Mouse (Mus musculus) olfactory bulb, adult 2 months (tissue): ENCODE measurements around the gene Chchd10. TPM values are rescaled to one million over a fixed set of nuclear protein-coding genes. Genes with fewer than 3 reads are reported as not detected.

Experiments
- H3K27ac ChIP-seq: fragments of 200-500 bp; 2 replicates; pipeline ENCODE4 v1.5.1; 2012; ENCODE audit warnings: low read depth, low read length; ENCODE audit not compliant: insufficient read depth
- H3K4me1 ChIP-seq: fragments of 200-500 bp; 2 replicates; pipeline ENCODE4 v1.6.1; 2012; ENCODE audit warnings: low read length; ENCODE audit not compliant: control insufficient read depth, insufficient read depth
- H3K4me3 ChIP-seq: fragments of 200-500 bp; 2 replicates; pipeline ENCODE4 v1.5.1; 2012; ENCODE audit warnings: mild to moderate bottlenecking, low read depth, low read length, moderate library complexity; ENCODE audit not compliant: insufficient read depth
- CTCF ChIP-seq: fragments of 200-500 bp; IDR thresholded peaks from 2 replicates; pipeline ENCODE4 v1.5.1; 2012; ENCODE audit warnings: low read depth, mild to moderate bottlenecking, low read length, moderate library complexity; ENCODE audit not compliant: insufficient read depth
- POLR2A ChIP-seq: fragments of 200-500 bp; IDR thresholded peaks from 2 replicates; pipeline ENCODE4 v1.6.1; 2012; ENCODE audit warnings: mild to moderate bottlenecking, low read depth, low read length, moderate library complexity; ENCODE audit not compliant: insufficient read depth
- WGBS: fragments of 180-500 bp; shearing (Covaris S2); methylation state at CpG from one replicate; pipeline ENCODE4 v1.1.7; 2018; 5-methylcytosine and 5-hydroxymethylcytosine counted together
- polyA plus RNA-seq: library from polyadenylated mRNA; stranded (reverse); fragments of >200 nt; gene quantifications from 2 replicates; pipeline ENCODE4 v1.2.4, GENCODE M21; 2012; ENCODE audit warnings: low replicate concordance; ENCODE audit not compliant: missing spikeins, insufficient read depth, insufficient read length

Gene Chchd10
- polyA plus RNA-seq, 1 experiment, result not detected

GRCm38 (mm10) chr10:75975216-75975615, 42.3 kb downstream of the Chchd10 start:
- Histone ChIP-seq H3K4me1 (no peaks in the 10 kb centered on the region), H3K4me3 (no peak overlapping the region)
- 77% methylated on average over 5 of the region's 5 CpGs for WGBS

GRCm38 (mm10) chr10:75978119-75978834, 45.3 kb downstream of the Chchd10 start:
- 44% methylated on average over 10 of the region's 10 CpGs for WGBS
- Histone ChIP-seq H3K4me1 (no peaks in the 10 kb centered on the region), H3K4me3 (no peak overlapping the region), H3K27ac (no peak overlapping the region)
- no peak for TF ChIP-seq POLR2A
- TF ChIP-seq CTCF, result no peak

More at GRCm38 (mm10) chr10:75975216-75975615, 42.3 kb downstream of the Chchd10 start:
- no peak overlapping the region for H3K27ac ChIP-seq
- TF ChIP-seq CTCF (no peak), POLR2A (no peak)

- 62% methylated on average over 5 of the region's 5 CpGs for WGBS
- no peak overlapping the region for H3K4me3 ChIP-seq
- TF ChIP-seq CTCF, result no peak
- no peak for TF ChIP-seq POLR2A
- H3K4me1 ChIP-seq, result no peaks in the 10 kb centered on the region
- no peak overlapping the region for H3K27ac ChIP-seq
These were observed 45.9 kb downstream of the Chchd10 start for GRCm38 (mm10) chr10:75978835-75979157.

- Histone ChIP-seq H3K4me1 (no peaks in the 10 kb centered on the region), H3K4me3 (no peak overlapping the region), H3K27ac (no peak overlapping the region)
- TF ChIP-seq CTCF (no peak), POLR2A (no peak)
- WGBS, result 87% methylated on average over 3 of the region's 3 CpGs
These were observed 46.5 kb downstream of the Chchd10 start for GRCm38 (mm10) chr10:75979432-75979831.

Other genes with a start within 250 kb of the Chchd10 start
- not detected in 2 replicates for gene Cabin1, start 168.8 kb upstream of the Chchd10 start, polyA plus RNA-seq
- gene Ddt, start 159.7 kb upstream of the Chchd10 start, polyA plus RNA-seq, result not detected in 2 replicates
- gene Gm20441, start 152.2 kb upstream of the Chchd10 start, polyA plus RNA-seq, result not detected in 2 replicates
- not detected in 2 replicates for gene Gstt3, start 151.7 kb upstream of the Chchd10 start, polyA plus RNA-seq
- gene Gstt1, start 134.5 kb upstream of the Chchd10 start, polyA plus RNA-seq, result not detected in 2 replicates
- gene Gstt4, start 110.6 kb upstream of the Chchd10 start, polyA plus RNA-seq, result not detected in 2 replicates
- not detected in 2 replicates for gene Gstt2, start 95.7 kb upstream of the Chchd10 start, polyA plus RNA-seq
- not detected in 2 replicates for gene Mif, start 72.9 kb upstream of the Chchd10 start, polyA plus RNA-seq
- not detected in 2 replicates for gene Derl3, start 39.7 kb upstream of the Chchd10 start, polyA plus RNA-seq
- not detected in 2 replicates for gene Smarcb1, start 11.5 kb upstream of the Chchd10 start, polyA plus RNA-seq
- gene Mmp11, start 3.4 kb downstream of the Chchd10 start, polyA plus RNA-seq, result not detected in 2 replicates
- not detected in 2 replicates for gene Gm867, start 7.5 kb downstream of the Chchd10 start, polyA plus RNA-seq
- gene Vpreb3, start 9.9 kb downstream of the Chchd10 start, polyA plus RNA-seq, result not detected in 2 replicates
- not detected in 2 replicates for gene Gm5134, start 21.4 kb downstream of the Chchd10 start, polyA plus RNA-seq
- not detected in 2 replicates for gene Zfp280b, start 99.5 kb downstream of the Chchd10 start, polyA plus RNA-seq
- gene Slc5a4b, start 177.8 kb downstream of the Chchd10 start, polyA plus RNA-seq, result not detected in 2 replicates
- not detected in 2 replicates for gene Slc5a4a, start 214.3 kb downstream of the Chchd10 start, polyA plus RNA-seq